Mouse (Mus musculus) megakaryocyte-erythroid progenitor cell, adult 5 weeks (primary cell): ENCODE measurements around the gene Srd5a3. TPM values are rescaled to one million over a fixed set of nuclear protein-coding genes. Genes with fewer than 3 reads are reported as not detected.

Experiments used
- polyA plus RNA-seq: library from polyadenylated mRNA; stranded (reverse); fragments of >175 nt; gene quantifications from 2 replicates; pipeline ENCODE4 v1.2.3, GENCODE M21; 2012

Srd5a3 gene
- polyA plus RNA-seq: 32.8 and 37.1 TPM in 2 replicates

DNA sequence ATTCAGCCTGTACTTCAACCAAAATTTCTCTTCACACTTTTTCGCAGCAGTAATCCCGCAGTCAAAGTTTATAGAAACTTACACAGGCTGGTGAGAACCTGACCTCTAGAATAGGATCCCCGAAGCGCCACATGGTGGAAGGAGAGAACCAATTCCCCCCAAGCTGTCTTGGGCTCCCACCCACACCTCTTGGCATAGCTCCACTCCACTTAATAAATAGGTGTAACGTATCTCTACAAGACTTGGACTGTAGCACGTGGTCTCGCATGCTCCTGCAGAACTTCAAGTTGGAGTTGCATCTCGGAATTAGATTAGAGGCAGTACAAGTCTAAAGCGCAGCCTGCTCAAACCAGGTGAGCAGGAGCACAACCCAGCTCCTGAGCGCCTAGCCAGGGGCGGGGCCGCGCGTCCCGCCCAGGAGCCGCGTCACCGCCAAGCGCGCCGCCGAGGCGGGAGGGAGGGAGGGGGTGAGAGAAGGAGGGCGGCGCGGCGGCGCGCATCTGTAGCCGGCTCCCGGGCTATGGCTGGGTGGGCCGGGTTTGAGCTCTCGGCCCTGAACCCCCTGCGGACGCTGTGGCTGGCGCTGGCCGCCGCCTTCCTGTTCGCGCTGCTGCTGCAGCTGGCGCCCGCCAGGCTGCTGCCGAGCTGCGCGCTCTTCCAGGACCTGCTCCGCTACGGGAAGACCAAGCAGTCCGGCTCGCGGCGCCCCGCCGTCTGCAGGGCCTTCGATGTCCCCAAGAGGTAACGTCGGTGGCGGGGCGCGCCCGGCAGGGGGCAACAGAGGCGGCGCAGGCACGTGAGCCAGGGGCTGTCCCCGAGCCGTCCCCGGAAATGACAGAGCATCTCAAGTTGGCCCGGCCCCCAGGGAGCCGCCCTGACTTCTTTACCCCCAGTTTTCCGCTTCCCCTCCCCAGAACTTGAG, at the start of gene Srd5a3:
Srd5a3 (plus strand) TSS at position 464 of the 922 bp plus-strand sequence.

DNA sequence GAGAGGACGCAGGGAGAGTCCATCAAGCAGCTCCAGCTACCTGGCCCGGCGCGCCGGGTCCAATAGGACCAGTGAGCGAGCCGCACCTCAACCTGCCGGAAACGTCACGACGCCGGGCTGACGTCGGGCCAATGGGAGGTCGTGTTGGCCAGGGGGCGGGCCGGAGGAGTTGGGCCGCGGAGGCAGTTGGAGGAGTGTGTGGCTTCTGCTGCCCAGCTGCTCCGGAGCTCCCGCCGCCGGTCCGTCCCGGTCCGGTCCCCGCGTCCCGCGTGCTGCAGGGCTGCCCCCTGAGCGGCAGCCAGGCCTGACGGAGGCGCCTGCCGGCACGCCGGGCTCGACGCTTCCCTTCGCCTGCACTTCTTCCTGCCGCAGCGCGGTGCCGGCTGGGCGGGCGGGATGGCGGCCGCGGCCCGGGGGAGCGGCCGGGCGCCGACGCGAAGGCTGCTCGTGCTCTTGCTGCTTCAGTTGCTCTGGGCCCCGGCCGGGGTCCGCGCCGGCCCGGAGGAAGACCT, 43.7 kb downstream of the Srd5a3 start, which contains the start of gene Tmem165:
Tmem165 (plus strand) TSS at position 131 of the 512 bp plus-strand sequence.

Other genes with a start within 250 kb of the Srd5a3 start
- gene Kdr, start 161.8 kb upstream of the Srd5a3 start, polyA plus RNA-seq: 0.10 and 0.14 TPM in 2 replicates
- gene Tmem165, start 43.6 kb downstream of the Srd5a3 start, polyA plus RNA-seq: 59.2 and 92.3 TPM in 2 replicates
- gene Clock, start 164.5 kb downstream of the Srd5a3 start, polyA plus RNA-seq: 0.61 and 1.1 TPM in 2 replicates
- gene Pdcl2, start 190.9 kb downstream of the Srd5a3 start, polyA plus RNA-seq: not detected in 2 replicates
- gene Nmu, start 223.5 kb downstream of the Srd5a3 start, polyA plus RNA-seq: not detected in 2 replicates